Mouse (Mus musculus) embryonic facial prominence, embryonic 15.5 days (tissue): ENCODE results near the gene Clip2. TPM values are rescaled to one million over a fixed set of nuclear protein-coding genes. Genes with fewer than 3 reads are reported as not detected.

ENCODE experiments used
- ATAC-seq: fragments of 200-750 bp; cut with Nextera tagmentation; 2 replicates; pipeline ENCODE4 v1.8.0; 2017; ENCODE audit warnings: low read depth, moderate TSS enrichment; ENCODE audit not compliant: insufficient number of reproducible peaks, low FRiP score, low TSS enrichment
- H3K27ac ChIP-seq: fragments of 300-500 bp; sonication (generic); replicated peaks from 2 replicates; pipeline ENCODE4 v1.5.1; 2015; ENCODE audit warnings: mild to moderate bottlenecking, inconsistent platforms
- H3K27me3 ChIP-seq: fragments of 300-500 bp; sonication (generic); 2 replicates; pipeline ENCODE4 v1.6.1; 2015; ENCODE audit warnings: inconsistent platforms
- H3K36me3 ChIP-seq: fragments of 300-500 bp; sonication (generic); 2 replicates; pipeline ENCODE4 v1.6.1; 2015; ENCODE audit warnings: mild to moderate bottlenecking, inconsistent platforms
- H3K4me1 ChIP-seq: fragments of 300-500 bp; sonication (generic); 2 replicates; pipeline ENCODE4 v1.6.1; 2015; ENCODE audit warnings: inconsistent platforms
- H3K4me2 ChIP-seq: fragments of 300-500 bp; sonication (generic); replicated peaks from 2 replicates; pipeline ENCODE4 v1.6.1; 2015; ENCODE audit warnings: mild to moderate bottlenecking, inconsistent platforms
- H3K4me3 ChIP-seq: fragments of 300-500 bp; sonication (generic); replicated peaks from 2 replicates; pipeline ENCODE4 v1.5.1; 2015; ENCODE audit warnings: mild to moderate bottlenecking, inconsistent platforms
- H3K9ac ChIP-seq: fragments of 300-500 bp; sonication (generic); 2 replicates; pipeline ENCODE4 v1.6.1; 2015; ENCODE audit warnings: inconsistent platforms
- H3K9me3 ChIP-seq: fragments of 300-500 bp; sonication (generic); replicated peaks from 2 replicates; pipeline ENCODE4 v1.6.1; 2016; ENCODE audit warnings: inconsistent platforms
- WGBS: fragments of 180-500 bp; shearing (Covaris S2); methylation state at CpG from one replicate; pipeline ENCODE4 v1.1.7; 2015; 5-methylcytosine and 5-hydroxymethylcytosine counted together
- microRNA-seq: library from miRNA; unstranded; fragments of <30 nt; microRNA quantifications from one replicate; pipeline ENCODE4, GENCODE M21; 2016; ENCODE audit warnings: borderline number of aligned reads
- polyA plus RNA-seq: library from polyadenylated mRNA; unstranded; fragments of >200 nt; fragmentation: Nextera tagmentation; extraction: Ambion mirVana; gene quantifications from 2 replicates; pipeline ENCODE4 v1.2.1, GENCODE M21; 2015

Clip2 gene
- polyA plus RNA-seq, 1 experiment from 2014 or later: 4.3 TPM

DNA sequence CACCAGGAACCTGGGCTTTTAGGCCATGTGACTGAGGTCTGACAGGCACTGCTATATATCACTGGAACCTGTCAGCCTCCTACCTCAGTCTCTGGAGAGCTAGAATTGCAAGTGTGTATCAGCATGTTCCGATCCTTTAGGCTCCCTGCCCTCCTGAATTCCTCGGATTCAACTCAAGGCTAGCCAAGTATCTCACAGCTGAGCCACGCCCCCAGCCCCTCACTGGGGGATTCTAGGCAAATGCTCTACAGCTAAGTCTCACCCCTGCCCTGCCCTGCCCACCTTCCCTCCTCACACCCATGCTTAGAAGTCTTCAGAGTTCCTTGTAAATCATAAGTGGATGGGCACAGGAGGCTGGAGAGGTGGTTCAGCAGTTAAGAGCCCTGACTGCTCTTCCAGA is 111.1 kb downstream of the Clip2 start:
- H3K9me3 ChIP-seq: no peaks in the 10 kb centered on the region
- no peak overlapping the region for H3K9ac ChIP-seq
- 52% methylated on average over 3 of the region's 3 CpGs for WGBS
- H3K27ac ChIP-seq: peak overlapping the region; percentile 44; the same call in 1 of the 2 replicates
- peaks cover 24% of the 10 kb centered on the region; the same call in 1 of the 2 replicates for H3K36me3 ChIP-seq
- no peak overlapping the region for H3K4me3 ChIP-seq
- H3K4me2 ChIP-seq: no peak overlapping the region
- H3K27me3 ChIP-seq: no peaks in the 10 kb centered on the region
- no peak for ATAC-seq
- H3K4me1 ChIP-seq: peaks cover 75% of the 10 kb centered on the region

- Histone ChIP-seq H3K36me3 (peaks cover 24% of the 10 kb centered on the region; the same call in 1 of the 2 replicates), H3K27me3 (no peaks in the 10 kb centered on the region), H3K4me3 (no peak overlapping the region), H3K4me1 (peaks cover 74% of the 10 kb centered on the region), H3K27ac (peak overlapping the region; percentile 44; the same call in 1 of the 2 replicates), H3K4me2 (no peak overlapping the region), H3K9me3 (no peaks in the 10 kb centered on the region), H3K9ac (no peak overlapping the region)
- WGBS: 43% methylated on average over 12 of the region's 12 CpGs
- peak; percentile 20; the same call in 1 of the 2 replicates for ATAC-seq
Observed at GRCm38 (mm10) chr5:134440098-134440497, 112.1 kb downstream of the Clip2 start.

DNA sequence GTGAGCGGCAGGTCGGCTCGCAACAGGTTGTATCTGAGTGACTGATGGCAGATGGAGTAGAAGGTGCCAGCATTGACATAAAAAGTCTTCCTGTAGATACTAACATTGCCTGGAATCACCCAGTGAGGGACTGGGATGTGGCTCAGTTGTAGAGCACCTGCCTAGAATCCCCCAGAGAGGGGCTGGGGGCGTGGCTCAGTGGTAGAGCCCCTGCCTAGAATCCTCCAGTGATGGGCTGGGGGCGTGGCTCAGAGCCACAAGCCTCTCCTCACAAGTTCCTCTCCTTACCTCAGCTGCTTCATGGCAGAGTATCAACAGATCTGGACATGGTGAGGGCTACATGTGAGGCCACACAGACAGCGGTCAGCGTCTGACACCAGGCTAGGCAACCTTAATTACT is 112.8 kb downstream of the Clip2 start:
- Histone ChIP-seq H3K27me3 (no peaks in the 10 kb centered on the region), H3K4me2 (no peak overlapping the region), H3K9me3 (no peaks in the 10 kb centered on the region), H3K27ac (peak overlapping the region; percentile 44; the same call in 1 of the 2 replicates), H3K4me3 (no peak overlapping the region), H3K9ac (no peak overlapping the region), H3K4me1 (peaks cover 68% of the 10 kb centered on the region), H3K36me3 (peaks cover 21% of the 10 kb centered on the region; the same call in 1 of the 2 replicates)
- WGBS: 92% methylated on average over 7 of the region's 7 CpGs
- no peak for ATAC-seq

Small RNA genes lying within 50 kb of the gene (microRNA-seq; reads per million reads assigned to microRNA genes)
- gene Gm26340: not detected
- gene Mir7228: not detected

Other genes starting within 250 kb of the Clip2 start
- 190 and 202 TPM in 2 replicates for gene Gtf2i, start 237.7 kb downstream of the Clip2 start, polyA plus RNA-seq
- gene Gtf2ird1, start 95.7 kb downstream of the Clip2 start, polyA plus RNA-seq: 114 and 123 TPM in 2 replicates
- 0.26 and 0.41 TPM in 2 replicates for gene Syna, start 7.7 kb upstream of the Clip2 start, polyA plus RNA-seq
- gene Rfc2, start 28.9 kb upstream of the Clip2 start, polyA plus RNA-seq: 234 and 238 TPM in 2 replicates
- 4.6 and 6.7 TPM in 2 replicates for gene Lat2, start 62.6 kb upstream of the Clip2 start, polyA plus RNA-seq
- gene Eif4h, start 87.1 kb upstream of the Clip2 start, polyA plus RNA-seq: 421 and 433 TPM in 2 replicates
- gene Limk1, start 136.2 kb upstream of the Clip2 start, polyA plus RNA-seq: 7.8 and 9.0 TPM in 2 replicates
- gene Eln, start 194.9 kb upstream of the Clip2 start, polyA plus RNA-seq: 289 and 312 TPM in 2 replicates